Mouse (Mus musculus) ZHBTc4 (cell line): ENCODE measurements around the gene Nosip.

Source experiments
- DNase-seq: peaks from one replicate; pipeline ENCODE4 v3.0.0-alpha.2; 2011; ENCODE audit warnings: low read depth, low spot score

Gene Nosip

DNA sequence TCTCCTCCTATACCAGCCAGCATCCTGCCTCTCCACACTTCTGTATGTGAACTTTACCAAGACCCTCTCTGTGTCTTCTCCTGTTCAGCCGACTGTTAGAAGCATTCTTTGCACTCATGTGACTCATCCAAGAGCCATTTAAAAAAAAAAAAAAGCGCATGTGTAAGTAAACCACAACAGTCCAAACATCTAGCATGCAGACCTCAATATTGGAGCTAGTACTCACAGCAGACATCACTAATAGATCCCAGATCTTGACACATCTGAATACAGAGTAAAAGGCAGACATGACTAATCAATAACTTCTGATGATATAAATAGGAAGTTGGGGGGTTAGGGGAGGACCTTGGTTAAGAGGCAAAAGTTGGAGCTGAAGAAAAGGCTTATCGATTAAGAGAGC lies 26.6 kb upstream of the Nosip start:
- no peak for DNase-seq

GRCm38 (mm10) chr7:45036702-45037101 lies 25.5 kb upstream of the Nosip start:
- no peak for DNase-seq

- DNase-seq: peak; percentile 87
Measured at GRCm38 (mm10) chr7:45037720-45038361, 24.4 kb upstream of the Nosip start.

GRCm38 (mm10) chr7:45038411-45038810 lies 23.8 kb upstream of the Nosip start:
- no peak for DNase-seq

DNA sequence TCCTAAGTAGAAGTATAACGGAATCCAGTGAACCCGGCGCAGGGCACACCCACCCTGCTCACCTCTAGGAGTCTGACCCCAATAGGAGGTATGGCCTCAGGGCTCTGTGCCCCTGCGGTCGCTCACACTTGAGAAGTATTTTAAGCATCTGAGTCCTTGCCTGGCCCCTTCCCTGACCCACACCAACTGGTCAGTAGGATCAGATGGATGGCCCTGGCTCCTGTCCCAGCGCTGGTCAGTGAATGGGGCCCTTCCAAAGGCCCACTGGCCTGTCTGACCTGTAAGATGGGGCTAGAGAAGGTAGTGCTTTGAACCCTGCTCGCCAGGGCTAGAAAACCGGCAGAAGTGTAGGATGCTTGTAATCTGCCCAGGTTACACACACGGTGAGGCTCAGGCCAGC lies 21.4 kb upstream of the Nosip start:
- no peak for DNase-seq

DNA sequence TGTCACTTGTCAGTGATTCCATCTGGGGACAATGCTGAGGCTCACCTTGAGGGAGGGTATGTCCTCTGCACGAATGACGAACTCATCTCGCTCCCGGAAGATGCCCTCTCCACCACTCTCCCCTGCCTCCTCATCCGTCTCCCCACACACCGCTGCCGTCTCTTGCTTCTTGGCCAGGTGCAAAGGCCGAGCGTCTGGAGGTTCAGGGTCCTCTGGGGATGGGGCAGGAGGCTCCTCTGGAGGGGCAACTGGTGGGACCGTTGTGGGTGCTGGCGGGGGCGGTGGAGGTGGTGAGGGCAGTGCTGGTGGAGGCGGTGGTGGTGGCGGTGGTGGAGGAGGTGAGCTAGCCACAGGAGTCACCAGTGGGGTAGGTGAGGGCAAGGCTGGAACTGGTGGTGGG lies 18.9 kb upstream of the Nosip start:
- DNase-seq: no peak

DNA sequence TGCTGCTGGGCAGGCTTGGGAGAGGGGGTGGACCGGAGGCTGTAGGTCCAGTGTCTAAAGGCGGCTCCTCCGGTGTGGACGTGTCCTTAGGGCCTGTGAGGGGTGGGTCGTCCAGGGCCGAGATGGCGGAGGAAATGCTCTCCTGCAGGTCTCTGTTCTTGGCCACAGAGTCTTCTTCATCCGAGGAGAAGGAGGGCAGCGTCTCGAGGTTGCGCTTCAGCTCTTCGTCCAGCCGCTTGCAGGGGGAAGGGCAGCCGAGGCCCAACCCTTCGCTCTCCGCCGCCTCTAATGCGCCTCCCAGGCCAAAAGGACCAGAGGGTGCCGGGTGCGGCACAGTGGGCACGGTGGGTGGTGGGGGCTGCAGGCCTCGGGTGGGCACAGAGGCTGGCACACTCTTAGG lies 16.5 kb upstream of the Nosip start:
- DNase-seq: no peak

DNA sequence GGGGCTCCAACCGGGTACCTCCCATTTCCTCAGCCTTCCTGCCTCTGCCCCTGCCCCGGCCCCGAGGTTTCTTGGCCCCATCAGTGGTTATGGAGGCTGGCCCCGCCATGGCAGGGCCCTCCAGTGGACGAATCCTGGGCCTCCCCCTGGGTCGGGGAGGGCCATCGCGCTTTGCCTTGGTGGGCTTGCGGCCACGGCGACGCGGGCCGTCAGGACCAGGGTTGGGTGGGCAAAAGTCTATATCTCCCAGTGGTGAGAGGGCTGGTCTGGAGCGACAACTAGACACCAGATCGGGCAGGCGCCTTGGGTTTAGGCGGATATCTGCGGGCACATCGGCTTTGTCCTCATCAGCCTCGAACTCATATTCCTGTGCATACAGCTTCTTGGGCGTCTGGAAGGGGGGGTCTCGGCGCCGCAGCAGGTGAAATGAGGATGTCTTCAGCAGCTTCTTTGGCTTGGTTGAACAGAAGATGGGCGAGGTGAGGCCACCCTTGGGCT lies 15.3 kb upstream of the Nosip start:
- no peak for DNase-seq

DNA sequence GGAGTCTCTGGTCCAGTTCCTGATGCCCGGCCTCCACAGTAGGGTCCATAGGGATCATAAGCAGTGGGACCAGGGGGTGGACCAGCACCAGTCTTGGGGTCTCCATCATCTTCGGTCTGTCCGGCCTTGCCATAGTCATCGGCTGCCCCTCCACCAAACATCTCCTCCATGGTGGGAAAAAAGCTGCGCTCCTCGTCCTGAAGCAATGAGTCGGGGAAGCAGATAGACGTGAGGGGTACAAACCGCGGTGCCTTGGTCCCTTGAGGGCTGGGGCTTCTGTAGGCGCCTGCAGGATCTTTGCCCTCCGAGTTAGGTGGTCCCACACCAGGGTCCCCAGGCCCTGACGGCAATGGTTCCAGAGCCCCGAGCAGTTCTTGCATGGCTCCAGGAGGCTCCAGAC lies 14.7 kb upstream of the Nosip start:
- DNase-seq: no peak

DNA sequence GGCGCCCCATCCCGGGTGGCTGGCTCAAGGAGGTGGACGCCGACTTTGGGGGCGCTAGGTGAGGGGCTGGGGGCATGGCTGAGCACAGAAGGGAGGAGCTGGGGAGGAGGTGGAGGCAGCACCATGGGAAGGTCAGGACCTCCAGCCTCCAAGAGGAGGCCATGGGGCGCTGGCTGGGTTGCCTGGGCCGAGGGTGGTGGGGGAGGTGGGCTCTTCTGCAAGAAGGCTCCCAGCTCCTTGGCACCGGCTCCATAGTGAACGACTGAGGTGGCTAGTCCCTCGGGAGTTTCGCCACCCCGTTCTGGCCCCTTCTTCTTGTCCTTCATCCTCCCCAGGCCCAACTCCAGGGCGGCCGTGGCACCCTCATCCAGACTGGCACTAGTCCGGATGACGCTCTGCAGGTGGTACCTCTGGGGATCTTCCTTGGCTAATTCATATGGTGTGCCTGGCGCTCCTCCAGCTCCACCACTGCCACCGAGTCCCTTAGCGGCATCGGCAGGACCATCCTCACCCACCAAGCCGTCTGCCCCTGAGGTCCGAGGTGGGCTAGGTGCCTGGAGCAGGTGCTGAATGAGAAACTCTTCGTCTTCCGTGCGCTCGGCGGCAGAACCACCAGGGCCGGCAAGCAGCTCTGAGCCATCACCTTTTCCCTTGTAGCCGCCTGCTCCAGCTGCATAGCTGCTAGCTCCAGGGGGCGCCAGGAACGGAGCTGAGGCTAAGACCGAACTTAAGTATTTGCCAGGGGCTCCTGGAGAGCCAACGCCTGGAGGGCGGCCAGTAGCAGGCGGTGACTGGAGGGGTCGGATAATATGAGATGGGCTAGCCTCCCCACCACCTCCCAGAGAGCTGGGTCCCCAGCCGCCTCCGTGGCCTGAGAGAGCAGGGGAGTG lies 14.0 kb upstream of the Nosip start:
- DNase-seq: peak; percentile 70

GRCm38 (mm10) chr7:45048923-45049657 lies 13.1 kb upstream of the Nosip start:
- no peak for DNase-seq

GRCm38 (mm10) chr7:45050945-45051600 lies 11.2 kb upstream of the Nosip start:
- peak; percentile 94 for DNase-seq

GRCm38 (mm10) chr7:45051601-45051974 lies 10.6 kb upstream of the Nosip start:
- DNase-seq: no peak

- DNase-seq: peak; percentile 72
Measured at GRCm38 (mm10) chr7:45052181-45052861, 9.9 kb upstream of the Nosip start.

- no peak for DNase-seq
Measured at GRCm38 (mm10) chr7:45052862-45053116, 9.4 kb upstream of the Nosip start, which contains the start of gene Prr12. Gene Prr12 (minus strand): TSS chr7:45052881.

GRCm38 (mm10) chr7:45053117-45053930 lies 8.9 kb upstream of the Nosip start:
- DNase-seq: peak; percentile 80

- peak; percentile 100 for DNase-seq
Measured at GRCm38 (mm10) chr7:45053931-45054510, 8.2 kb upstream of the Nosip start.

GRCm38 (mm10) chr7:45056329-45056971 lies 5.8 kb upstream of the Nosip start:
- no peak for DNase-seq

DNA sequence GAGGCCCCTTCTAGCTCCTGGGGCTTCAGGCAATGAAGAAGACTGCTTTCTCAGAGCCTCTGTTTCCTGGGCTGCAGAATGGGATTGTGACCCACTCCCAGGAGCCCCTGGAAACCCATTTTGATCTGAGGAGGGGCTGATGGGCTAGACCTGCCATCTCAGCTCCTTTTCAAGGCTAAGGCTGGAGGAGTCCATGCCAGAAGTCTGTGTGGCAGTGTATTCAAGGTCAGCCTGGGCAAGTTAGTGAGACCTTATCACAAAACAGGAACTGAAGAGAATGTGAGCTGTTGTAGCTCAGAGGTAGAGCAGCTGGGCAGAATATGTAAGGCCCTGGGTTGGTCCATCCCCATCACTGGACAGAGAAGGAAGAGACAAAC lies 5.3 kb upstream of the Nosip start:
- DNase-seq: no peak
